Mouse (Mus musculus): ENCODE results near the gene Paqr7. TPM values are rescaled to one million over a fixed set of nuclear protein-coding genes. Genes with fewer than 3 reads are reported as not detected.
"Not testable (repeated sequence)": the region's sequence is repeated elsewhere in the genome, so short reads cannot be mapped to it uniquely, and the experiment has no call there.

Gene Paqr7
- total RNA-seq, 1 experiment from 2014 or later = 25.9 TPM

DNA sequence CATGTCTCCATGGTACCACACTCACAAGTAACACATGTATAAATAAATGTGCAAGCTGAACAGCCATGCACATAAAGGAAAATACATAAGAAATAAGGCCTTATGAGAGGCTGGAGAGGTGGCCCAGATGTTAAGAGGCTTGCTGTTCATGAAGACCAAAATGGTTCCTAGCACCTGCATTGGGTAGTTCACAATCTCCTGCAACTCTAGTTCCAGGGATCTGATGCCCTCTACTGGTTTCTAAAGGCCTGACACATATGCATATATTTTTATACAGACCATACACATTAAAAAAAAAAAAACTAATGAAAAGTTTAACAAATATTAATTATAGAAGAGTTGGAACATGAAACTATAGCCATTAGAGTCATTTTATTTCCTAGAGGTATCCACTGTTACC lies 25.0 kb upstream of the Paqr7 start:
- DNase-seq = no peak

DNA sequence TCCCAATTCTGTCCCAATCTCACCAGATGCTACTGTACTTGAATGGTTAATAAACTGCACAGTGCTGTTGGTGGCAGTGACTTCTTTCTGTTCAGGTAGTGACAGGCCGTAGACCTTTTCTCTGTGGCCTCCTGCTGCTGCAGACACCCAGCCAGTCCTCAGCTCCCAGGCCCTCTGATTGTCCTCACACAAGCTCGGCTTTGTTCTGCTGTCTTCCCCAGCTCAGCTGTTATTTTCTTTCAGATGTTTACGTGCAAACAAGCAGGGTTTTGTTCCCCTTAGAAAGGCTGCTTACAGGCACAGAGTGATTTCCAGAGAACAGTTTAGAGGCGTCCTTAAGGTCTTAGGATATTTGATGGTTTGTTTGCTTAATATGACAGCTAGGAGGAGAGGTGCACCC lies 22.7 kb upstream of the Paqr7 start:
- DNase-seq = no peak

DNA sequence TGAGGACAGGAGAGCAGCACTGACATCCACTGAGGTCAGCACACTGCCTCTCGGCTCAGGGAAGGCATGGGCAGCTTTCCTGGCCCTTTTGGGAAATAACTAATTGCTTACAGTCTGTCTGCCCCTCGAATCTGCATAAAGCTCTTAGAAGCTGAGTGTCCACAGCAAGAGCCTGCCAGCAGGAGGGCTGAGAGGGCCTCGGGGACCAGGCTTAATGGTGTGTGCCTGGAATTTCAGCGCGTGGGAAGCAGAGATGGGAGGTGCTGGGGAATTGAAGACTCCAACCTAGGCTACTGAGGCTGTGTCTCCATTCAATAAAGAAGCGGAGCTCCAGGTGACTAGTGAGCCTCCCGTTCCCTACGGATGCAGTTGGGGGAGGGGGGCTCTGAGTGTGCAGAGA lies 22.3 kb upstream of the Paqr7 start:
- DNase-seq = no peak

DNA sequence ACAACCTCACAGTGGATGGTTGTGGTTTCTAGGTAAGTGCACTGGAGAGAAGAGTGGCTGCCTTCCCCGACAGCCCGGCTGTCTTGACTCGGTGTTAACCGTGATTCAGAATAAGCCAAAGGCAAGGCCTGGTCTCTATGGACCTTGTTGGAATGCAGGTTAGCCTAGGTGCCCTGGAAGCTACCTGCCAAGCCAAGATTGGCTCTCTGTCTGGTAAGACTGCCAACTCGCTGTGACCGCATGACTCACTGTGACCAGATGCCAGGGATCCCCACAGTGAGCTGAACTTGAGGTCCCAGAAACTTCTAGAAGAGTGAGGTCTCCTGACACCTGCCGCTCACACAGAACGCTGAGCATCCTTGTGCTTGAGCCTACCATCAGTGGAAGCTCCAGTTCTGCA lies 19.6 kb upstream of the Paqr7 start:
- DNase-seq = no peak

DNA sequence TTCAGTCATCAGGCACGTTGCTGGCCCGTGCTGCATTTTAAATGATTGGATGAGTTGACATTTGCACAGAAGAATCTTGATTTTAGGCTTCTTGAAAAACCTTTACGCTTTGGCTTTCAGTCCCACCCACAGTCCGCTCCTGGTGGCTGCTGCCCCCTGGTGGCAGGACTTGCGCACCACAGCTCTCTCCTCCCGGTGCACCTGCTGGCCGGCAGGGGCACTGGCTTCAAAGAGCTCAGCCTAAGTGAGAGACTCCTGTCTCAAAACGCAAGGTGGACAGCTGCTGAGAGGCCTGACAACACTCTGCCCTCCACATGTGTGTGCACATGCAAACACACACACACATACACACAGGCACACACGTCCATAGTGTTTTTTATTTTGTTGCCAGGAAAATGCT lies 18.5 kb upstream of the Paqr7 start:
- peak; percentile 96 for DNase-seq

DNA sequence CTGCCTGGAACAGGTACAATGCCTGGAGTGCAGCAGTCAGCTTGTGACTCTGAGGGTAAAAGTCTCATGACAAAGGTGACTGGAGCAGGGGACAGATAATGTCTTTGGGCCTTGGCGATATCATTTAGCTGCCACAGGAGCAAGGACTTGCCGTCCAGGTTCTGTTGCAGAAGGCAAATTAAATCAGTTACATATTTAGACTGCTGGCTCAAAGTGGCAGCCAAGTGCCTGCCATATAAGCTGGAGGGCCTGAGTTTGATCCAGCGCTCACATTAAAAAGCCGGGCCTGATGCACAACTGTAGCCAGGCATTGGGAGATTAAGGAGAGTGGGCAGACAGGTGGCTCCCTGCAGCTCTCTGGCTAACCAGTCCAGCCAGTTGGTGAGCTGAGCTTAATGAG lies 16.7 kb upstream of the Paqr7 start:
- DNase-seq = no peak

DNA sequence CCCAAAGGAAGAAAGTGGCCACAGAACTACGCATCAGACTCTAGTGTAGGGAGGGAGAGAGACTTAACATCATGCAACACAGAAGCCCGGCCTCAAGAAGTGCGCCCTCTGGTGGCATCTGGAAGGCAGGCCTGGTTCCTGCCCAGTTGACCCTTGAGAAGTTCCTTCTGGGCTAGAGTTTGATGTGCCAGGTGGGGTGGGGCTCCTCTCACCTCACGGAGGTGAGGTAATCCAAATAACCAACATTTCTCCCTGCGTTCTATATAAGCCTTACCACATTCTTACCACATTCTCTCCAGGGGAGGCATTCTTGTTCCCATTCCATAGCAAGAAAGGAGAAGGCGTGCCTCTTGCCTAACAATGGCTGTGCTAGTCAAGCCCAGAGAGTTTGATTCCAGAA lies 15.6 kb upstream of the Paqr7 start:
- DNase-seq = peak; percentile 89

DNA sequence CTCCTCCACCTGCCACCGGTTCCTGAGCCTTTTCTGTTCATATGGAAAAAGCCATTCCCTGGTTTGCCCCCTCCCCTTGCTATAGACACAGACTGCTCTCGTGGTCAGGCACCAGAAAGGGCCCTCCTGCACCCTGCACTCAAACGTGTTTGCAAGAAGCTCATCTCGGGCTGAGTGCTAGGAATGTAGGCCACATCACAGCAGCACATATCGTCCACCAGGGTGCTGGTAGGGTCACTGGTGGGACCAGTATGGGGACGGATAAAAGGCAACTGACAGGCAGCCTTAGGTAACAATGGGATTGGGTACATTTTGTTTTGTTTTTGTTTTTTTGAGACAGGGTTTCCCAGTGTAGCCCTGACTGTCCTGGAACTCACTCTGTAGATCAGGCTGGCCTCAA lies 15.2 kb upstream of the Paqr7 start:
- no peak for DNase-seq

DNA sequence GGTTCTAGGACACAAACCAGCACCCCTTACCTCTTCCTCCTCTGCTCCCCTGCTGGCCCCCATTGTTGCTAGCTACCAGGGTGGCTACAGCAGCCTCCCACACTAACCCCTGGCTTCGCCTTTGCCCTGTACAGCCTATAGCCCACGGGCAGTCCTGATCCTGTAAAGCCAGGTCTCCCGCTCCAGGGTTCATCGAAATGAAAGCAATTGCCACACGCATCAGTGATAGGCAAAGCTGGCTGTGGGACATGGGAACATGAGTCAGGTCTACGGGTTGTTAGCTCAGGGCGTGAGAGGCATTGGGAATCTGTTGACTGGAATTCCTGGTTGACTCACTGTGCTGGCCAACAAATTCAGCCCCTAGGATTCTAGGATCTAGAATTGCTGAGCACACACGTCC lies 14.1 kb upstream of the Paqr7 start:
- peak; percentile 33 for DNase-seq

DNA sequence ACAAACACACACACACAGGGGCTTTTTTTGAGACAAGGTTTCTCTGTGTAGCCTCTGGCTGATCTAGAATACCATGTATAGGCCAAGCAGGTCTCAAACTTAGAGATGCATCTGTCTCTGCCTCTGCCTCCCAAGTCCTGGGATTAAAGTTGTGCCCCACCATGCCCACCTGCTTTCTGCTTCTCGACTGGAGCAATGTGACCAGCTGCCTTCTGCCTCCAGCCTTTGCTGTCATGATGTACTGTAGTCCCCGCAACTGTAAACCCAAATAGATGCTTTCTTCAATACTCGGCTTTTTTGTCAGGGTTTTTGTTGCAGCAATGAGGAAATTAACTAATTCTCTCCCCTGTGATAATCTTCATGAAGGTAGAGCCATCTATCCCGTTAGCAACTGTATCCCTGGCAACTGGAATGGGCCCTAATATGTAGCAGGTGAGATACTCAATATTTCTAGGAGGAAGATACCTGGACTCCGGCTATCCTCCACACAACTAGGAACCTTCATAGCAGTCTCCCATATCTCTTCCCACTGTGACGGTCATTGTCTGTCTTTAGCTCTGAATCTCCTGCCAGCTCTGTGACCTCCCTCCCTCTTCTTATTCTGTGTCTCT lies 13.3 kb upstream of the Paqr7 start:
- no peak for DNase-seq

DNA sequence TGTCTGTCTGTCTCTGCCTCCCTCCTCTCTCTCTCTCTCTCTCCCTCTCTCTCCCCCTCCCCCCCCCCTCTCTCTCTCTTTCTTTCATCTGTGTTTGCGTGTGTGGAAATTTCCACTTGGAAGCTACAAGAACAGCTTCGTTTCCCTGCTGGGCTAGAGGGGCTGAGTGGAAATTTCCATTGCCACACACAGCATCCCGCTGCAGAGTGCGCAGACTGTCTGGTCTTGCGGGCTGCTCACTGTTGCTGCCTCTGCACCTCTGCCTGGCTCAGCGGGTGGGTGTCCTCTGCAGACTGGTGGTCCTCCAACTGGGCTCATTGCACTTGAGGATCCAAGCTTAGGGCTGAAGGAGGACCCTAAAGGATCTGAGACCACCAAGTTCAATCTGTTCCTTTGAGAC lies 12.8 kb upstream of the Paqr7 start:
- peak; percentile 74 for DNase-seq

DNA sequence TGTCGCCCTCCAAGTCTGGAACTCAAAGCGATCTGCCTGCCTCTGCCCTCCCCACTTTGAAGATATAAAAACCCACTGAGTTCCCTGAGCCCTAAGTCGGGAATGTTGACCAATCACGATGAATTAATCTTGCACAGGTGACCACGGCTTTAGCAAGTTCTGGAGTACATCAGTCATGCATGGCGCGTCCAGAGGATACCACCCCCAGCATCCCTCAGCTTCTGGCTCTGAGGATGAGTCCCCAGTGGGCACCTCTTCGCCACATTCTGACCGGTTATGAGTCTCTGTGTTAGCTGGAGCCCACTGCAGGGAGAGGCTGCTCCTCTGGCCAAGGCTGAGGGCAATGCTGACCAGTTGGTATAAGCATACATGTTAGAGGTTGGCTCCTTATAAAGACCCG lies 12.3 kb upstream of the Paqr7 start:
- DNase-seq = no peak

DNA sequence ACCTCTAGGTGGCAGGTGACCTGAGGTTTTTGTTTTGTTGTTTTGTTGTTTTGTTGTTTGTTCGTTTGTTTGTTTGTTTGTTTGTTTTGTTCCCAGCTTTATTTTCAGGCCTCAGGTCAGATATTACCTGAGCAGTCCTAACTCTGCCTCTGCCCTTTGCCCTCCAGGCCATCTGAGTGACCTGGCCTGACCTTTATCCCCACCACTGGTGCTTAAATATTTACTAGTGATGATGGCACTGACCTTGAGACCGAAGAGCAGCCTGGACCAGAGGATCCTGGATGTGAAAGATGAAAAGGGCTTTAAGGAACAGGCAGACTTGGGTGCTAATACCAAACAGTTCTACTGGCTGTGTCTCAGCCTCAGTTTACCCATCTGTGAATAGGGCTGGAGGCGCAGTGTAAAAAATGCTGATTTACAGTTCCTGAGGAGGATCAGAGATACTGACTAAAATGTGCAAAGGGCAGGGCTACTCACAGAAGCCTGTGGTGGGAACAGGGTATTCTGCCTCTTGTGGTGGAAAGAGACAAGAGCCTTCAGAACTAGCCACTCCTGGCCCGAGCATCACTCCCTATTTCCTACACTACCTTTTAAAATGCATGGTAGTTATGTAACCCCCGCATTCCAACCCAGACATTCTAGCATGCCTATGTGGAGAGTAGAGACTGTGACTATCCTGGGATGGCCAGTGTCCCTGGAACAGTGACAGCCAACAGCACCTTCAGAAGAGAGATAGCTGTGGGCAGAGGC lies 11.2 kb upstream of the Paqr7 start:
- no peak for DNase-seq

DNA sequence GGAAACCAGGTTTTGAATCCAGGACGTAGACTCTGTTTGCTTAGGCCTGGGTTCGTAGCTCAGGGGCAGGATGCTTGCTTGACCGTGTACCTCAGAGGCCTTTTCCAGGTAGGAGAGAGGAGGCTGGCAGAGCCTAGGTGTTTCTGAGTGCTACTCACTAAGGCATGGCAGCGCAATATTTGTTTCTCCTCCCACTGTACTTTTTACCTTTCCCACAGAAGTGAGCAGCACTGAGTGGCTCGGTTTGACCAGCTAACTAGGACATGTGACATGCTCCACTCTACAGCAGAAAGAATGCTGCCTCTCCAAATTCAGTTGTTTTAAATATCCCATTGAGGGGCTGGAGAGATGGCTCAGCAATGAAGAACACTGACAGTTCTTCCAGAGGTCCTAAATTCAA lies 8.3 kb upstream of the Paqr7 start:
- DNase-seq = no peak

DNA sequence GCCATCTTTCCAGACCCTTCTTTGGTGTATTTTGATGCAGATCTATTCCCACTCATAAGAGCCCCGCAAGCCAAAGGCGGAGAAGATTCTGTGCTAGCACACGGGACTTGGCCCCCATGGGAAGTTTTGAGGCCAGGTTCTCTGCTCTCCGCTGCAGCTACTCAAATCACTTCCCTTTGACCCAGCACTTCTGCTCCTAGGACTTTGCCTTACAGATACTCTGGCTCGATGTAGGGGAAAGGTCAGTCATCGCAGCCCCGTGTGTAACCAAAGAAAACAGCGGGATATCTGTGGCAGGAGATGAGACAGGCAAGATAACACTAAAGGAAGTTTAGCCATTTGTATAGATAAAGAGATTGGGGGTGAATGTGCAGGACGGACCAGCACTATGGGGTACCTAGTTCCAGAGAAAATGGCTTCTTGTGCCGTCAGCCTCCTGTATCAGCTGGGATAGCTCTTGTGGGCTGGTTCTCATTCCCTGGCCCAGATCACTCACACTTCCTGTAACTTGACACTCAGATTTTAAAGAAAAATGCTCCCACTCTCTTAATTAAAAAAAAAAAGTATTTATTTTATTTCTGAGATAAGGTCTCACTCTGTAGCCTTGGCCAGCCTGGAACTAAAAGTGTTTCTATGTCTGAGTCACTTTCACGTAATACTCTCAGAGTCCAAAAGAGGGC lies 6.4 kb upstream of the Paqr7 start:
- no peak for DNase-seq

DNA sequence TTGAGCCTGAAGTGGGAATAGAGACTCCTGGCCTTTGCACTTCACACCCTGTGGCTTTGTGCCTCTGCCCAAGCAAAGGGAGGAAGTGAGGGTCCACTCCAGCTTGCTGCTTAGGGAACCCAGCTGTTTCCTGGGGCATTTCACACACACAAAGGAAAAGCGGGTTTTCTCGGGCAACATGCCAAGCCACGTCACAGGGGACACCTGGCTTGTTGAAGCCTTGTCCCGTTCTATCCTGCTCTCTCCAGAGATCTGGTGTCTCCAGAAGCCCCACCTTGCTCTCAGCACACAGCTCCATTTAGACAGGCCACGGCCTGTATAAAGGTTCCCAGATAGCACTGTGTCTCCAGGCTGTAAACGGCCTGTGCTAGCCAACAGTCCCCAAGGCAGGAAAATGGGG lies 4.8 kb upstream of the Paqr7 start:
- peak; percentile 51 for DNase-seq

DNA sequence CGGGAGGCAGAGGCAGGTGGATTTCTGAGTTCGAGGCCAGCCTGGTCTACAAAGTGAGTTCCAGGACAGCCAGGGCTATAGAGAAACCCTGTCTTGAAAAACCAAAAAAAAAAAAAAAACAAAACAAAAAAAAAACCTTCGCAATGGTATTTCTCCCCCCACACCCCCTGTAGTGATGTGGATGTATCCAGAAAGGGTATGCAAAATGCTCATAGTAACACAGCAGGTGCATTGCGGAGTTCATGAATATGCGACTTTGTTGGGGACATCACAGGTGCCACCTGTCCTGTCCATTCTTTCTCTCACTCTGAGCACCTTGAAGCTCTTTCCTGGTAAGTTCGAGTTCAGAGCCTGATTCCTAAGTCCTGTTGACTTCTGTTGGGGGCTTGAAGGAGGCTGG lies 2.3 kb upstream of the Paqr7 start:
- DNase-seq = not testable (repeated sequence)

DNA sequence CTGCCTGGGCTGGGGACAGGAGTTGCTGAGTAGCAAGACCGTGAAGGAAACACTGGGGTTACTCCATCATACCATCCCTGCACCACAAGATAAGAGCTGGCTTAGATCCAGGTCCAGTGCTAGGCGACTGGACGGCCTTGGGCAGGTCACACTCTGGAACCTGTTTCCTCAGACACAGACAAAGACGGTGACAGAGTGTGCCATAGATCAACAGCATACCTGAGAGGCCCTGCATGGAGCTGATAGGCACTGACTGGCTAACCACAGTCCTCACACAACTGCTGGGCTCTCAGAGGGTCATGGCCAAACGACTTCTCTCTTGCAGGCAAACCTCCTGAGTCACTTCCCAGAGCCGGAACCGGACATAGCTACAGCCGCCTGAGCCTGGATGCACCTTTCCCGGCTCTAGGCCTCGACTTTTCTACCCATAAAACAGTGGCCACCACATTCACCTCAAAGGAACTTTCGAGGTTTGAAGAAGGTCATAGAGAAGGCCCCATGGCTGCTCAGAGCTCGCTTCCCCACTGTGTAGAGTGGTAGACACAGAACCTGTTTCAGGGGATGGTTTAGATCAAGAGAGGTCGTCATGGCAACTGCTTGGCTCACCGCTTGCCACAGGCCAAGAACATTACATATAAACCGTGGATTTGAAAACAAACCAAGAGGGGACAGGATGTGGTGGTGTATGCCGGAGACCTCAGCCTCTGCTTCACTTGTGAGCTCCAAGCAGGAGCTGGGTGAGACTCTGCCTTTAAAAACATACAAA lies 1.5 kb upstream of the Paqr7 start:
- DNase-seq = peak; percentile 75

DNA sequence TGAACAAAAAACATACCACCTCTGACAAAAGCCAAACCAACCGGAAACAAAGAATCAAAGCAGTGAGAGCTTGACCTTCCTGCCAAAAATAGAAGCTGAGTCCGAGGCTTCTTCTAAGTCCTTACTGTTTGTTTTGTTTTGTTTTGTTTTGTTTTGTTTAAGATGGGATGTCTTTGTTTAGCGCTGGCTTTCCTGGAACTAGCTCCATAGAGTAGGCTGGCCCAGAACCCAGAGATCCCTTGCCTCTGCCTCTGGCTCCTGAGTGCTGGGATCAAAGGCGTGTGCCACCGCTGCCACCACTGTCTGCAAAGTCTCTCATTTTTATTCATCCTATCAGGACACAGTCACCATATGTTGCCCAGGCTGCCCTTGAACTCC lies 962 bp upstream of the Paqr7 start:
- peak; percentile 22 for DNase-seq

DNA sequence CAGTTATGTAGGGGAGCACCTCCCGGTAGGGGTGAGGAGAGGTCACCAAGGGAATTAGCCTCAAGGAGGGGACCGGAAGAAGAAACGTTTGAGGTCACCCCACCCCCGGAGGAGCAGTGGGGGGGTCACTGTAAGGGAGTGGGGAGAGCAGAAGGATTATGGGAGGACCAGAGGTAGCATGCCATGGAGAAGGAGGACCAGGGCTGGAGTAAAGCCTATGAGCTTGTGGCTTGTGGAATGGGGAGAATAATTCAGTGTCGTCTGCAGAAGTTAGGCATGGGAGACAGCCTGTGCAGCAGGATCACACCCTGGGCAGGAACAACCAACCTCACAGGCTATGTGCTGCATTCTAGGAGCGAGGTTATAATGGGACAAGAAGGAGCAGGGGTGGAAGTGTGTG lies 726 bp downstream of the Paqr7 start:
- no peak for DNase-seq

DNA sequence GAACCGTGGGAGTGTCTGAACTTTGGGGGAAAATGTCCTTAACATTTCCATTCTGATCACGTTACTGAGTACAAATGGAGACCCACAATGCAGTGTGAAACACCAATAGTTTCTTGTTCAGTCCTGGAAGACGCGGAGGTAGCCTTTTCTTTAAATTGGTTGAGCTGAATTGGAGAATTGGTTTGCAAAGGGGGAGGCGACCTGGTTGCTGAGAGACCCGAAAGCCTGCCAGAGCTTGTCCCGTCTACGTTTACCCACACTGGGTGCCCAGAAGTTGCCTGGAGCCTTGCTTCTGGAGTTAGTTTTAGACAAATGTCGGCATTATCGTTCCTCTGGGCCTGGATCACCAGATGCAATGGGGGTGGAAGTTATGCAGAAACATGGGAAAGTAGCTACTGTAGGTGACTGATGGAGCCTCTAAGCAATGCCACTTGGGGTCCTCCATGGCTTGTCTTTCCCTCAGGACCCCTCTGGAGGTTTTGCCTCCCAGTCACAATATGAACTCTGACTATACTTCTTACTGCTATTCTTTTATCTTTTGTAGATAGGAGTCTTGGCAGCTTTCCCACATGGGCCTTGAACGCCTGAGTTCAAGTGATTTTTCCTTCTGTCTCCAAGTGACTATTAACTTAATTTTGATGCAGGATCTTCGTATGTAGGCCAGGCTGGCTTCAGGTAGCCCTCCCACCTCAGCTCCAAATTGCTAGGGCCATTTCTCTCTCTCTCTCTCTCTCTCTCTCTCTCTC lies 1.7 kb downstream of the Paqr7 start:
- peak; percentile 72 for DNase-seq

DNA sequence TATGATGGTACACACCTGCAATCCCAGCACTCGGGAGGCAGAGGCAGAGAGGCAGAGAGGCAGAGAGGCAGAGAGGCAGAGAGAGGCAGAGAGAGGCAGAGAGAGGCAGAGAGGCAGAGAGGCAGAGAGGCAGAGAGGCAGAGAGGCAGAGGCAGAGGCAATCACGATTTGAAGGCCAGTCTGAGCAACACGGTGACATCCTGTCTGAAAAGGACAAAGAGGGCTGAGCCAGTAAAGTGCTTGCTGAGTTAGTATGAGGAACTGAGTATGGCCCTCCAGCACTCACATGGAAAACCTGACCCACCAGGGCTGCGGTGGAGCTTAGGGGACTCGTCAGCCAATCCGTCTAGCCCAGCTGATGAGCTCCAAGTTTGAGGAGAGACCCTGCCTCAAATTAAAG lies 2.5 kb downstream of the Paqr7 start:
- DNase-seq = peak; percentile 8

Data from adrenal gland, postnatal 14 days (tissue).